Comparison of ENCODE assay signal across 8 mouse cellular contexts in genomic region chr4:132048995-132049404, GRCm38 (mm10). TPM values are rescaled to one million over a fixed set of nuclear protein-coding genes. Genes with fewer than 3 reads are reported as not detected.
A peak's percentile ranks its signal among the peaks of the same experiment; 100 is the strongest.
DNase-seq lines count a peak whose midpoint lies in the region; ATAC-seq and TF ChIP-seq lines count a peak whose summit lies in the region.

No protein-coding gene starts in this region.

- peak overlapping the region; percentile 86 for H3K4me2 ChIP-seq in embryonic facial prominence, embryonic 13.5 days
- H3K4me2 ChIP-seq in midbrain, embryonic 12.5 days (replicated peaks) = peak overlapping the region; percentile 65

- H3K27me3 ChIP-seq in embryonic facial prominence, embryonic 13.5 days = no peaks in the 10 kb centered on the region
- no peaks in the 10 kb centered on the region for H3K27me3 ChIP-seq in limb, embryonic 10.5 days (ENCODE audit: low read depth, poor library complexity, severe bottlenecking)
- no peaks in the 10 kb centered on the region; the same call in 1 of the 2 replicates for H3K27me3 ChIP-seq in midbrain, embryonic 12.5 days
- H3K27me3 ChIP-seq in small intestine, adult 2 months (ENCODE audit: control insufficient read depth, insufficient read depth, low read length) = no peaks in the 10 kb centered on the region

- peak overlapping the region; percentile 91 for H3K9ac ChIP-seq in embryonic facial prominence, embryonic 13.5 days
- peak overlapping the region; percentile 98 for H3K9ac ChIP-seq in midbrain, embryonic 12.5 days (replicated peaks)

- ATAC-seq in embryonic facial prominence, embryonic 13.5 days (ENCODE audit: insufficient number of reproducible peaks, insufficient read depth, low FRiP score, low TSS enrichment, low read depth) = peak; percentile 99
- ATAC-seq in midbrain, embryonic 12.5 days (ENCODE audit: low FRiP score, low read depth) = peak; percentile 97

- DNase-seq in 3T3-L1 (ENCODE audit: low read depth, low spot score) = peak; percentile 44
- peak; percentile 90 to 94 for DNase-seq in adrenal gland, postnatal 36 days
- peak; percentile 86 to 94 for DNase-seq in heart, adult 18-20 months
- DNase-seq in kidney, adult 18-20 months = peak; percentile 85
- DNase-seq in limb, embryonic 10.5 days (ENCODE audit: low spot score) = peak; percentile 93

- no peak for TF ChIP-seq POLR2A in small intestine, adult 2 months (IDR thresholded peaks at IDR 0.05; ENCODE audit: low read depth, low read length)

- TF ChIP-seq CTCF in small intestine, adult 2 months (IDR thresholded peaks at IDR 0.05; ENCODE audit: extremely low read depth, insufficient read length, insufficient replicate concordance, low read depth, low read length) = no peak

- H3K4me1 ChIP-seq in embryonic facial prominence, embryonic 13.5 days = peaks cover 28% of the 10 kb centered on the region
- H3K4me1 ChIP-seq in limb, embryonic 10.5 days = peaks cover 23% of the 10 kb centered on the region
- H3K4me1 ChIP-seq in midbrain, embryonic 12.5 days = peaks cover 31% of the 10 kb centered on the region
- peaks cover 2% of the 10 kb centered on the region; the same call in 1 of the 2 replicates for H3K4me1 ChIP-seq in small intestine, adult 2 months (ENCODE audit: control insufficient read depth, insufficient read depth, insufficient read length, low read length)

- under 1% methylated on average over 17 of the region's 46 CpGs for WGBS in embryonic facial prominence, embryonic 13.5 days
- WGBS in limb, embryonic 10.5 days = 6% methylated on average over 43 of the region's 46 CpGs
- WGBS in midbrain, embryonic 12.5 days = 5% methylated on average over 10 of the region's 46 CpGs
- 2% methylated on average over 31 of the region's 46 CpGs for WGBS in small intestine, adult 2 months

- H3K27ac ChIP-seq in embryonic facial prominence, embryonic 13.5 days = peak overlapping the region; percentile 90
- H3K27ac ChIP-seq in limb, embryonic 10.5 days = peak overlapping the region; percentile 99
- peak overlapping the region; percentile 99 for H3K27ac ChIP-seq in midbrain, embryonic 12.5 days (replicated peaks)
- H3K27ac ChIP-seq in small intestine, adult 2 months (ENCODE audit: insufficient read depth, low read depth, low read length) = no peak overlapping the region

- H3K4me3 ChIP-seq in embryonic facial prominence, embryonic 13.5 days = peak overlapping the region; percentile 93
- peak overlapping the region; percentile 99 for H3K4me3 ChIP-seq in limb, embryonic 10.5 days
- peak overlapping the region; percentile 72 for H3K4me3 ChIP-seq in midbrain, embryonic 12.5 days
- H3K4me3 ChIP-seq in small intestine, adult 2 months (ENCODE audit: low read depth, low read length) = peak overlapping the region; percentile 74

- no peaks in the 10 kb centered on the region for H3K9me3 ChIP-seq in embryonic facial prominence, embryonic 13.5 days
- no peaks in the 10 kb centered on the region for H3K9me3 ChIP-seq in limb, embryonic 10.5 days (replicated peaks)
- H3K9me3 ChIP-seq in midbrain, embryonic 12.5 days = no peaks in the 10 kb centered on the region

- H3K36me3 ChIP-seq in embryonic facial prominence, embryonic 13.5 days = no peaks in the 10 kb centered on the region
- no peaks in the 10 kb centered on the region for H3K36me3 ChIP-seq in limb, embryonic 10.5 days
- no peaks in the 10 kb centered on the region for H3K36me3 ChIP-seq in midbrain, embryonic 12.5 days
- H3K36me3 ChIP-seq in small intestine, adult 2 months (ENCODE audit: control insufficient read depth, insufficient read depth, low read length) = no peaks in the 10 kb centered on the region

RNA-seq across cellular contexts. Expression of gene Gm10300, which starts 25.5 kb away (rescaled TPM):
- under 1 TPM in 1 of 2 experiments, not detected in 1; 0.36 TPM for total RNA-seq in adrenal gland, postnatal 36 days (2021)
- polyA plus RNA-seq in embryonic facial prominence, embryonic 13.5 days (2015; fragmentation: Nextera tagmentation; extraction: Ambion mirVana) = 0.11 TPM in 1 of 2 replicates, not detected in the other
- under 1 TPM in 1 of 2 experiments, not detected in 1; 0.13 TPM for total RNA-seq in heart, adult 18-20 months (2021)
- not detected in 2 replicates for polyA plus RNA-seq in limb, embryonic 10.5 days (2016; fragmentation: Nextera tagmentation; extraction: Ambion mirVana)
- polyA plus RNA-seq in midbrain, embryonic 12.5 days (2016; fragmentation: Nextera tagmentation; extraction: Ambion mirVana) = 0.15 TPM in 1 of 2 replicates, not detected in the other
- 0.06 TPM in 2 replicates for polyA plus RNA-seq in small intestine, adult 2 months (2012; rRNA removed)

RNA-seq across cellular contexts. Expression of gene Epb41, which starts 26.1 kb away (rescaled TPM):
- total RNA-seq in adrenal gland, postnatal 36 days (2021) = 10 to 100 TPM; 45.8 to 63.6 TPM
- 69.6 and 80.3 TPM in 2 replicates for polyA plus RNA-seq in embryonic facial prominence, embryonic 13.5 days (2015; fragmentation: Nextera tagmentation; extraction: Ambion mirVana)
- 100 to 1,000 TPM; 110 to 142 TPM for total RNA-seq in heart, adult 18-20 months (2021)
- polyA plus RNA-seq in limb, embryonic 10.5 days (2016; fragmentation: Nextera tagmentation; extraction: Ambion mirVana) = 105 and 122 TPM in 2 replicates
- polyA plus RNA-seq in midbrain, embryonic 12.5 days (2016; fragmentation: Nextera tagmentation; extraction: Ambion mirVana) = 227 and 251 TPM in 2 replicates
- polyA plus RNA-seq in small intestine, adult 2 months (2012; rRNA removed) = 11.1 and 15.7 TPM in 2 replicates
